Mouse (Mus musculus) hindlimb bud, embryonic 11.5 days (tissue): ENCODE measurements around the gene Tbc1d4.
A peak's percentile ranks its signal among the peaks of the same experiment; 100 is the strongest.

Source experiments
- DNase-seq: peaks from one replicate; pipeline ENCODE4 v3.0.0-alpha.2; 2012; ENCODE audit warnings: low read depth, low spot score; ENCODE audit errors: extremely low spot score

Tbc1d4 gene

DNA sequence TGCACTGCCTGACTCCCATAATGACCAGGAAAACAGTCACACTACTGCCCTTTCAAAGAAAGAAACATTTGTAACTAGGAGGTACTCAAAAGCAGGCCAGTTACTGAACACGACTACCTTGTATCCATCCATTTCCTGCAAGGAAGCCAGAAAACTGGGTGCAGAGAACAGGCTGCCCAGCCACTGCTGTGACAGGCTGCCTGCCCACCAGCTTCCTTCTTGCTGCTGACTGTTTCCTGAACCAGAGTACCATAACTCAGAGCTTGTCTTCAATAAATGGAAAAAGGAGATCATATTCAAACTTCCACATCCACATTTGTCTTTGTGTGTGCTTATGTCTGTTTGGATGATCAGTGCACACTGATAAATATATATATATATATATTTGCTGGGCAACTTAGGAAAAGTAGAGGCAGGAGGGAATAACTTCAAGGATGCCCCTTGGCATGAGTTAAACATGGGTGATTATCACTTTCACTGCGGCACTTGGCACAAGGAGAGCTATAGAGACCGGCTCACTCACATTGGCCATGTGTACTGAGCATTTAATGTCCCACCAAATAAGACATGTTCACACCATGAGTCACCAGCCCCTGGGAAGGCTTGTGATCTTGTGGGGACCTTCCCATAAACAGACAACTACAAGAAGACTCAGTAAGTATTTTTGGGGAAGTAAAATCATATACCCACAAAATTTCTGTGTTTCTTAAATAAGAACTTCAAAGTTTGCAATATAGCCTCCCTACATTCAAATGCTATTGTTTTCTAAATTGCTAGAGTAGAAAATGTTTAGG, 105.6 kb downstream of the Tbc1d4 start:
- no peak for DNase-seq

DNA sequence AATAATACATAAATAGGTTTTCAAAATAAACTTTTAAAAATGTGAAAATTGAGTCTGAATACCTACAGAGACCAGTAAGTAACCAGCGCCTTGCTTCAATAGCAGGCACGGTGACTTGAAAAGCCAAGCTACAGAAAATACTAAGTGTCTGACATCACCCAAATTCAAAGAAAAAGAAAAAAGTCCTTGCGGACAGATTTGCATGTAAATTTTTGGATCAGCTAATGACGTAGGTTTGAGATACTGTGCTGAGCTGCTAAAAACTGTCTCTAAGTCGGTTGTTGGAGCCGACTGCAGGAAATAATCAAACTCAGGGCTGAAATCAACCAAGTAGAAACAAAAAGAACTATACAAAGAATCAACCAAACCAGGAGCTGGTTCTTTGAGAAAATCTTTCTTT, 107.1 kb downstream of the Tbc1d4 start:
- DNase-seq = no peak

DNA sequence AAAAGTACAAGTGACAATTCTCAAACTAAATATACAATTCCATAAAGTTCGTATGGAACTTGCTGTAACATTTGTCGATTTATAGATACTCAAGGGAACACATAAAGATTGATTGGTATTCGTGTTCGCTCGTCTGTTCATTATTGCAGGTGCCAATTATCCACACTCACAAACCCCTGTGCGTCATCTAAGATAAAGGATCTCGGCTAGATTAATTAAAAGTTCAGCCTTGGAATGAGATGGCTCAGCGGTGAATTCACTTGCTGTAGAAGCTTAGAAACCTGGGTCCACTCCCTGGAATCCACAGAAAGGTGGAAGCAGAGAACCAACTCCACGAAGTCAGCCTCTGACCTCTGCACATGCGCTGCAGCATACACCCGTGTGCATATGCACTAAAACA, 107.5 kb downstream of the Tbc1d4 start:
- DNase-seq = no peak

DNA sequence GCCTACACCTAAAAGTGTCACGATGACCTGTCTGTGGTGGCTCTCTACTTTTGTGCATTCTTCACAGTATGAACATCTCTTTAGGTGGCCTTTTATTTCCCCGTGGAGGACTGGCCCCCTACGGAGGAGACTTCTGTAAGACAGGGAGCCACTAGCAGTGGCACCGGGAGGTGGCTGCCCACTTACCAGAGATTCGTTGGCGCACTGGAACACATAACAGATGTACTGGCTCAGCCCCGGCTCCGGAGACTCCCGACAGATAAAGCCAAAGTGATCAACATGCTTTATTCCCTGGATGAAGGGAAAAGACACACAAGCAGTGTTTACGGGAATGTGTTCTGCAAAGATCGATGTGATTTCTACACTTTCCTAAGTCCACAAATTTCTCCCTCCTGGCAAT, 108.2 kb downstream of the Tbc1d4 start:
- DNase-seq = no peak

DNA sequence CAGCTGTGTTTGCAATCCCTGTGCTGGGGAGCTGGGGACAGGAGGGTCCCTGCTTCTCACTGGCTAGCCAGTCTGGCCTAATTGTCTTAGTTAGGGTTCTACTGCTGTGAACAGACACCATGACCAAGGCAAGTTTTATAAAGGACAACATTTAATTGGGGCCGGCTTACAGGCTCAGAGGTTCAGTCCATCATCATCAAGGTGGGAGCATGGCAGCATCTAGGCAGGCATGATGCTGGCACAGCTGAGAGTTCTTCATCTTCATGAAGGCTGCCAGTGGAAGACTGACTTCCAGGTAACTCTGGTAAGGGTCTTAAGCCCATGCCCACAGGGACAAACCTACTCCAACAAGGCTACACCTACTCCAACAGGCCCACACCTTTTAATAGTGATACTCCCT, 109.2 kb downstream of the Tbc1d4 start:
- no peak for DNase-seq

DNA sequence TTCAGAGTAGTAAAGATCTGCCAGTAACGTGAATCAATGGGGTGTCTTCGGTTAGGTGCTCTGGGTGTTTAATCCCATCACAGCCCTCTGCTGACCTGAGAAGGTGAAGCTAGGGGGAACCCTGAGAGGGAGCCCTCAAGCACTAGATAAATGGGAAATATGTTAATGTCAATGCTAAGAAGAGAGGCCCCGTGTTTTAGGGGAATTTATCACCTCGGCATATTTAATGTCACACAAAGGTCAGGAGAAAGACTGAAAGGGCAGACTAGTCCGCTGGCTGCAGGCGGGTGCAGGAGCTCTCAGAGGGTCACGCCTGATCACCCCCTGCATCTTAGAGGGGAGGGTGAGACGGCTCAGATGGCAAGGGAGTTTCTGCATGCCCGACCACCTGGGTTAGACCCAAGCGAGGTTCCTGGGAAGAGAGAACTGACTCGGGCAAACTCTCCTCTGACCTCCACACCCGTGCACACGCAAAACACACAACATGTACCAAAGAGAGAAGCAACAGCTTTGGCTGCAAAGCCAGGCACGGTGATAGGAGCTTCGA, 120.7 kb downstream of the Tbc1d4 start:
- DNase-seq = no peak

DNA sequence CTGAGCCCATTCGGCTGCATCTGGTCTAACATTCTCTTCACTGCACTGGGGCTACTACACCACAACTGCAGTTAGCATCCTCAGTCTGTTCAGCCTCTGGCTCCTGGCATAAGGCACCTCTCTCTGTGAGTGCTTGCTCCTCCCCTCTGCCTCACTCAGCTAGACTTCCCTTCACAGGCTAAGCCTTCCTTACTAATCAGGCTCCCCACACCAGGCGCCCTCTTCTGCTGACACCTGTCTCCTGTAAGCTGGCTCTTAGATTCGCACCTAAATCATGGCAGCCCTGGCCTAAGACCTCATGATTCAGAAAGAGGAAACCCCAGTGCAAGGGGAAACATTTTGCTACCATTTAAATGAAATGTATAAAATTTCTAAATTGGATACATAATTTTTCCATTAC, 122.4 kb downstream of the Tbc1d4 start:
- DNase-seq = no peak

DNA sequence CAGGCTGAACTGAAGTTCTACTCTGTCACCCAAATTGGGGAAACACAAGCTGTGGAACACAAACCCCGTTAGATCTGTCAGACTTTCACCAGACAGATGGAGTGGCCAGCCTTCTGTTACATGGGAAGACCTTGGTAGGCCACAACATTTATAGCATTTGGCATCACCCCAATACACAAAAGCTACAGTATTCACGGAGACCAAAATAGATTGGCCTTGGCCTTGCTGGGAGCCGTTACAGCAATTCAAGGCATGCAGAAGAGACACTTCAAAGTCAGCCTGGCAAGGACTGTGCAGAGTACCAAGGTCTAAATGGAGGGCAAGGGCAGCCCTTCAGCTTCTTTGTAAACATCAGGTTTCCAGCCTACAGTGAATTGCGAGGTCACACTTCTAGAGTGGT, 125.8 kb downstream of the Tbc1d4 start:
- DNase-seq = no peak

DNA sequence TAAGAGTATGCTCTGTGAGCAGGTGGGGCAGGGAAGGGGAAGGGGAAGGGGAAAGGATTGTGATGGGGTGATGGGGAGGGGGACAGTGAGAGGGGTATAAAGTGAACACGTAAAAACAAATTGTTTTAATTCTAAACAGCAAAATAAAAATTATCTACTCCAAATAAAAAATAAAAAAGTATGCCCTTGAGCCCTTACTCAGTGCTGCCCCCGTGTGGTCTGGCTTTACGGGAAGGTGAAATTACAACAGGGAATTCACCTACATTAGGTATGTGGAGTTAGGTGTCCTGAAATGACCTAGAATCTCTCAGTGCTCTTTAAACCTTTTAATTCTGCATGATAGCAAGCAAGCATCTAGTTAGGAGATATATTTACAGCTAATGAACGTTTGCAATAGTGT, 126.7 kb downstream of the Tbc1d4 start:
- DNase-seq = no peak

DNA sequence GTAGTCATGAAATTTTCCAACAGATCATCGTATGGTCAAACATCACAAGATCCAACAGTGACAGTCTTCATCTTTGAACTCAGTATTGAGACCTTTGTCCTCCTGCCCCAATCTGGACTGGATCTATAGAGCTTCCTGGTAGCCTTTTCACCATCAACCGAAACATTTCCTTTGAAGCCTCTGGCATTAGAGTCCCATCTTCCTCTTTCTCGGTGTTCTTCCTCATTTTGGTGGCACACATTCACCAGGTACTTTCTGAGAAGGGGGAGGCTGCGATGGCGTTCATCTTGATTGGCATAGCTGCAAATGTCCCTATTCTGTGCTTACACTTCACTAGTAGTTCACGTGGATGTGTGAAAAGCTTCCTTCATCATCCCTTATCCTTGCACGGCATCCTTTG, 127.8 kb downstream of the Tbc1d4 start:
- no peak for DNase-seq

DNA sequence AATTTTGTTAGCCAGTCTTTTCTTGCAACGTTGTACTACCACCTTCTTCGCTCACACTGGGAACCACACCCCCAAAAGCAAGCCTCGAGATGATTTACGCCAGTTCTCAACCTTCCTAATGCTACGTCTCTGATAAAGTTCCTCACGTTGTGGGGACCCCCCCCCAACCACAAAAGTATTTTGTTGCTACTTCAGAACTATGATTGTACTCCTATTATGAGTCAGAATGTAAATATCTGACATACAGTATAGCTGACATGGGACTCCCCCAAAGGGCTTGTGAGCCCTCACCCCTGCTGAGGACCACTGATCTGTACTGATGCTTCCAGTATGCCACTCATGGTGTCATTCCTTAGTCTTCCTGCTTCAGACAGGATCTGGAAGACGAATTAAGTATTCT, 128.4 kb downstream of the Tbc1d4 start:
- DNase-seq = no peak

DNA sequence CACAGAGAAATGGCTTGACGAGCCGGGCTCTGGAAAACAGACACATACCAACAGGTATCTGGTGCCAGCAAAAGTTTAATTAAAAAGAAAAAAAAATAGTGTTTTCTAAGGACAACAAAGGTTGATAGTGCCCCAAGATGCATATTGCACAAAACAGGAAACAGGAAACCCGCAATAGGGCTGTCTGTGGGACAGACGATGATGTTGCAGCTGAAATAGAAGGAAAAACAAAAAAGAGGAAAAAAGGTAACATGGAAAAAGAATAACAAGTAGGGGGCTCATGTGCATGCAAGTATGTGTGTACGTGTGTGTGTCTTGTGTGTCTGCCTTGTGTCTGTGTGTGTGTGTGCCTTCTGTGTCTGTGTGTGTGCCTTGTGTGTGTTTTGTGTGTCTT, 131.2 kb downstream of the Tbc1d4 start:
- no peak for DNase-seq

DNA sequence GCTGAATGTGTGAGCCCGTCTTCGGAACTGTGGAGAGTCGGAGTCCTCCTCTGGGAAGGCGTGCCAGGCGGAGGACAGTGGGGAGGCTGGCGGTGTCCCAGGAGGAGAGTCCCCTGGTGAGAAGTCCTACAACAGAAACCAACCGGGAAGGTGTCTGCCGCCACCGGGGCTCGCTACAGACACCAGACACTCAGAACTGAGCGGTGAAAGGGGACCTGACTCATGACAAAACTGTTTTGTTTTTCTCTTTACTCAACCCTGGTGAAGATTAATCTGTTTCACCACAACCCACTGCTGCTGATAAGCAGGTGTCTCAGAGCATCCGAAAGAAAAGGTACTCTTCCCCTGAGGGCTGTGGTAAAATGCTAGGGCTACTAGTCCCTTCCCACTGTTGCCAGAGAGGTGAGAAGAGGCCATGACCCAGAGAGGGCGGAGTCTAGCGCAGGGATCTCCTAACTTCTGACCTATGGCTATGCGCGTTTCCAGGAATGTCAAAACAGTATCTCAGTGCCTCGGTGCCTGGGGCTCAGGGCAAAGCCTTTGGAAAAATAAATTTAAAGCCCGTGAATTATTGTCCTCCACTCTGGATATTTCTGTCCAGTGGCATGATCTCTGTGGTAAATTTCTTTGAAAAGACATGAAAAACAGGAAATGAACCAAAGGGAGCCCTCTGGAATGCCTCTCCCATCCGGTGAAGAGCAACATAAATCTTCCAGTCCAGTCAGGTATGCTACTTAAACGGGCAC, 131.7 kb downstream of the Tbc1d4 start:
- DNase-seq = peak; percentile 12

DNA sequence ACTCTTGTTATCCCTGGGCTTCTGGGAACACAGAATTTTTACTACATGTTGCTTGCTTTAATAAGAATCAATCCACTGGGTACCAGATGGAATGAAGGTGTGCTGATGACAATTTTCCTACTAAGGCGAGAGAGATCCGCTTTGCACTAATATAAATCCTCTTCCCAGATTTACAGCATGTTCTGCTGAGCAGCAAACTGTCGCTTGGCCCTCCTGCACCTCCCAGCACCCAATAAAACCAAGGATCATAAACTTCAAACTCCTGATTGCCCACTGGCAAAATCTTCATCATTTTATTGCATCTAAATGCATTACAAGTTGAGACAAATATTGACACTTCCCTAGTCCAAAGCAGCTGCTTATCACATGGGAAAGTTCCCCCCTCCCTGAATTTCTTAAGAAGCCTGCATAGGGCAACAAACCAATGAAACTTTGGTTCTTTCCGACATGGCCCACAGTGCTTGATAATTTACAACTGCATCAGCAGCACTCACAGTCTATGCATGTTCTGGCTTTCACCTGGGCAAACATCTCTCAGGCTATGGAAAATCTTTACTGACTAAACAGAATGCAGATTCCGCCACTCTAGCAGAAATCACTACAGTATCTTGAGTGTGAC, 139.4 kb downstream of the Tbc1d4 start:
- DNase-seq = no peak

DNA sequence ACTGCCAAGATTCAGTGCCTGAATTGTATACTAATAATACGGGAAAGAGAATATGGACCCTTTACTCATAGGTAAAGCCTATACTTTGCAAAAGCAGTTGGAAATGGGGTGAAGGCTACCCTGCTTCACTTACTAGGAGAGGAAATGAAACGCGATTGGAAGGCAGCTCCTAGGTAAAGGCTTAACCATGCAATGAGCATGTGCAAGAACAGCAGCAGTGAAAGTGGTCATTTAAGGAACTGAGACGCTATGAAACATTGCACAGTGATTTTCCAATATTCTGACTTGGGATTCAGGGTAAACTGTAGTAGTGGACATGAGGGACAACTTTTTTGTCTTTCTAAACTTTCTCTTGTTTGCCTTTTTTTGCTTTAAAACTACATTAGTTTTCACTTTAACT, 140.8 kb downstream of the Tbc1d4 start:
- DNase-seq = no peak

DNA sequence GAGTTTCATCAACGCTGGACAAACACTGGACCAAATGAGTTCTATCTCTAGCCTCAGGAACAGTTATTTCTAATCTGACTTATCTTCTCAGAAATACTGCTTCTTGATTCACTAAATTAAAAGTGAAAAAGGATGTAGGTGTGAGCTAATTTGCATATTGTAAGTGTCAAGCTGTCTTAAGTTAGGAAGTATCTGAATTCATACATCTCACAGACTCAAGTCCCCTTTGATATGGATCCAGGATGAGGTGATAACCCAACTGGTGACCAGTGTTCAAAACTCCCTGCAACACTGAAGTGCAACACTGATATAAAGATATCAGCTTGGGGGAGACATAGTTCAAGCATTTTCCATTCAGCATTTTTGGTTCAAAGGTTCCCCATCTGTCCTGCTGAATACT, 141.5 kb downstream of the Tbc1d4 start:
- DNase-seq = no peak

DNA sequence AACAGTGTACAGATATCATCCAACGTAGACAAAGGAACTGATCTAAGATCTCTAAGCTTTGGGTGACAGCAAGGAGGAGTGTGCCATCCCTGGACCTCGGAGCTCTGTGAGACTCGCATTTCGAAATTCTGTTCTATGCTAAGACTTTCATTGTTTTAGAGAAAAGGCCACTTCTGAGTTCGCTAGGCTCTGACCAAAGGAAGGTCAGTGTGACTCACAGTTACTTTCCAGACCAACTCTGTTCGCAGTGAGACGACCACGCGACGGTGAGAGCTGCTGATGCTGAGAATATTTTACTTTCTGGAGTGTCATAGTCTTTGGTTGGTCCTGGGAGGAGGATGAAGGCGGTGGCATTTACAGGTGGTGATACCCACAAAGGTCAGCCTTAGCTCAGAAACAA, 142.5 kb downstream of the Tbc1d4 start:
- no peak for DNase-seq

DNA sequence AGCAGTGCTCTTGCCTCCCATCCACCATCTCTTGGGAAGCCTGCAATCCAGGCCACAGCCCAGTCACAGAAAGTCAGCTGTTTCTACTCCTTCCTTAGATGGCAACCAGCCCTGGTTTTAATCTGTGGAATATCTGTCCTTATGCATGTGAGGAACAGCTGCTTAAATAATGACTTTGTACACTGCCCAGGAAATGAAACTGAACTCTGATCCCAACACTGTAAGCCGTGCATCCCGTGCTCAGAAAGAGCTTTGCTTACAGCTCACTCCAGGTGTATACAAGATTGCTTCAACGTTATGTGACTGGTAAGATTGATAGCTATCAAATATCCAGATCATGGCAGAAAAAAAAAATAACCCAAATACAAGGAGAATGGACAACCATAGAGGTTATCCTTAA, 143.1 kb downstream of the Tbc1d4 start:
- no peak for DNase-seq

DNA sequence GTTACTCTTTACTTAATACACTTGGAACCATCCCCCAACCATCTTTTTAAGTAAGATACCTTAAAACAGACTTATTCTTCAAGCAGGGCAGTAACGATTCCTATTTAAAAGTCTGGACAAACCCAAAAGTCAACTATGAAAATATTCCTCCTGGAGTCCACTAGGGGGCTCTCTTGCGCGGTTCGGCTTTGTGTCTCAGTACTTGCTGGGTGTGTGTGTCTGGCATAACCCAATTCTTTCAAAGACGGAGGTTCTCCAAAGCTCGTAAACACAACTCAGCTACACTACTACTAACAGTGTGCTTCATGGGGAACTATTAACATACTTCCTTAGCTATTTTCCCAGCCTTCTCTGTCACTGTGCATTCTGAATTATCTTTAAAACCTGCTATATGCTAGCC, 148.2 kb downstream of the Tbc1d4 start:
- DNase-seq = peak; percentile 30

DNA sequence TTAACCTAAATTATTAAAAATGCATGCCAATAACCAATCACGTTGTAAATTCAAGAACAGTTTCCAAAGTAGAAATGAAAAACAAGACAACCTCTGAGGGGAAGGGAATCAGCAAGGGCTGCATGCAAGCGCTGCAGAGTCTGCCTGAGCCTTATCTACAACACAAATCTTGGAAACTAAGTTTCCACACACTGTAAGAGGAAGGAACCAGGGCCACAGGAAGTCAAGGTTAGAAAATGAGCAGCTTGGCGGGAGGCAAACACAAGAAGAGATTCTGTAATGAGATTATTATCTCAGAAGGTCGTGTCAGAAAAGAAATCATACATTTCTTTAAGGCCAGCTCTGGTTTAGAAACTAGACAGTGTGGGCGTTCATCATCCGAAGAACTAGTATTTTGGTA, 156.1 kb downstream of the Tbc1d4 start:
- DNase-seq = no peak

DNA sequence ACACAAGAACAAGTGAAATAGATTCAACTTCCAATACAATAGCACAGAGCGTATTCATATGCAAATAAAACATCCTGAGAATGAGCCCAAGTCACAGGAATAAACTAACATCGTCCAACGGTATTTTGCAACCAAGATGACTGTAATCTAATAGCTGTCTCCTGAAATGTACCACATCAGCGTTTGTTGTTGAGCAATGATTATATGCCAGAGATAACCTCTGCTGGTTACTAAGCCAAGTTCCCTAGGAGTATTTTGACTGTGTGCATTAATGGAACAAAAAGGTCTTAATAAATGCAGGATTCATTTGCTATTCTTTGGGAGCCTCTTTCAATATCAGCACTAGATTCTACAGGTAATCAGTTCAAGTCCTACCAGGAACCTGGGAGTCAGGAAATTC, 161.1 kb downstream of the Tbc1d4 start:
- no peak for DNase-seq

DNA sequence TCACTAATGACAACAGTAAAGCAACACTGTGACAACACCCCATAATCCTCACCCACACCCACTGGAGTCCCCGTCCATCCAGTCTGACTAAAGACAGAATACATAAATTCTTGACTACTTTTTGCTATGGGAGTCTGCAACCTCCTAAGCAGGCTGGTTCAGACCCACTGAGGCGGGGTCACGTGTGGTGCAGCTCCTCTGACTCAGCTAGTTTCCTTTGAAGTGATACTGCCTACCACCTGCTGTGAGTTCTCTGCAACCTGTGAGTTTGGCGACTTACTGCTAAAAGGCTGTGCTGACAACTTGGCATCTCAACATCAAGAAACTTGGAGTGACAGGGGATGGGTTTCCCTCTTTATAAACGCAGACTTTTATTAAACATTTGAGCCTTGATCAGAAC, 163.8 kb downstream of the Tbc1d4 start:
- DNase-seq = no peak
